Mouse (Mus musculus): ENCODE data around the gene Tubgcp6. TPM values are rescaled to one million over a fixed set of nuclear protein-coding genes. Genes with fewer than 3 reads are reported as not detected.
A peak's percentile ranks its signal among the peaks of the same experiment; 100 is the strongest.

Tubgcp6 gene
- polyA plus RNA-seq, 1 experiment from 2014 or later = 20.7 TPM

GRCm38 (mm10) chr15:89074613-89075477, 48.1 kb downstream of the Tubgcp6 start, which contains the start of gene Trabd:
Trabd (plus strand) TSS chr15:89075124.
- Histone ChIP-seq H3K9ac (peak within 1 kb of the TSS; percentile 94), H3K27ac (peak within 1 kb of the TSS; percentile 84), H3K4me3 (peak within 1 kb of the TSS; percentile 89), H3K36me3 (no peaks in the 10 kb centered on the region), H3K9me3 (no peaks in the 10 kb centered on the region), H3K4me2 (replicated peaks) (peak within 1 kb of the TSS; percentile 92), H3K27me3 (peaks cover 9% of the 10 kb centered on the region), H3K4me1 (peaks cover 33% of the 10 kb centered on the region)
- peak; percentile 10; the same call in 1 of the 2 replicates for ATAC-seq (ENCODE audit: insufficient number of reproducible peaks, insufficient read depth, low FRiP score, low TSS enrichment)
- 15% methylated on average over 11 of the region's 11 CpGs for WGBS

- no peak overlapping the region for H3K9ac ChIP-seq
- no peak overlapping the region for H3K27ac ChIP-seq
- no peak overlapping the region for H3K4me2 ChIP-seq (replicated peaks)
- H3K4me1 ChIP-seq = peaks cover 33% of the 10 kb centered on the region
- H3K9me3 ChIP-seq = no peaks in the 10 kb centered on the region
- WGBS = 74% methylated on average over 10 of the region's 10 CpGs
- peaks cover 17% of the 10 kb centered on the region for H3K27me3 ChIP-seq
- no peak overlapping the region for H3K4me3 ChIP-seq
- no peak for ATAC-seq (ENCODE audit: insufficient number of reproducible peaks, insufficient read depth, low FRiP score, low TSS enrichment)
- no peaks in the 10 kb centered on the region for H3K36me3 ChIP-seq
These were observed 48.8 kb downstream of the Tubgcp6 start for GRCm38 (mm10) chr15:89073993-89074603.

GRCm38 (mm10) chr15:89070606-89071005, 52.3 kb downstream of the Tubgcp6 start:
- Histone ChIP-seq H3K27me3 (peaks cover 52% of the 10 kb centered on the region), H3K36me3 (no peaks in the 10 kb centered on the region), H3K4me1 (peaks cover 17% of the 10 kb centered on the region), H3K9ac (no peak overlapping the region), H3K4me3 (no peak overlapping the region), H3K27ac (no peak overlapping the region), H3K4me2 (replicated peaks) (no peak overlapping the region), H3K9me3 (no peaks in the 10 kb centered on the region)
- no peak for ATAC-seq (ENCODE audit: insufficient number of reproducible peaks, insufficient read depth, low FRiP score, low TSS enrichment)
- whole genome bisulfite sequencing = 80% methylated on average over 24 of the region's 24 CpGs

- H3K27ac ChIP-seq = no peak overlapping the region
- no peak overlapping the region for H3K4me3 ChIP-seq
- peaks cover 55% of the 10 kb centered on the region for H3K27me3 ChIP-seq
- H3K4me2 ChIP-seq (replicated peaks) = no peak overlapping the region
- no peaks in the 10 kb centered on the region for H3K9me3 ChIP-seq
- H3K4me1 ChIP-seq = peaks cover 7% of the 10 kb centered on the region
- no peaks in the 10 kb centered on the region for H3K36me3 ChIP-seq
- H3K9ac ChIP-seq = no peak overlapping the region
- no peak for ATAC-seq (ENCODE audit: insufficient number of reproducible peaks, insufficient read depth, low FRiP score, low TSS enrichment)
- 72% methylated on average over 19 of the region's 19 CpGs for WGBS
These were observed 53.5 kb downstream of the Tubgcp6 start for GRCm38 (mm10) chr15:89069336-89069840.

- H3K9ac ChIP-seq = no peak overlapping the region
- H3K4me3 ChIP-seq = no peak overlapping the region
- H3K36me3 ChIP-seq = no peaks in the 10 kb centered on the region
- peaks cover 57% of the 10 kb centered on the region for H3K27me3 ChIP-seq
- no peak for ATAC-seq (ENCODE audit: insufficient number of reproducible peaks, insufficient read depth, low FRiP score, low TSS enrichment)
- 33% methylated on average over 26 of the region's 26 CpGs for WGBS
- H3K4me1 ChIP-seq = peaks cover 6% of the 10 kb centered on the region; the same call in 1 of the 2 replicates
- 0 out of 2 replicates have a peak overlapping the region, but pooled peaks have one; percentile 2 for H3K4me2 ChIP-seq (replicated peaks)
- no peak overlapping the region for H3K27ac ChIP-seq
- no peaks in the 10 kb centered on the region for H3K9me3 ChIP-seq
These were observed 54.7 kb downstream of the Tubgcp6 start for GRCm38 (mm10) chr15:89068226-89068625.

GRCm38 (mm10) chr15:89067609-89068008, 55.3 kb downstream of the Tubgcp6 start:
- peaks cover 6% of the 10 kb centered on the region; the same call in 1 of the 2 replicates for H3K4me1 ChIP-seq
- ATAC-seq (ENCODE audit: insufficient number of reproducible peaks, insufficient read depth, low FRiP score, low TSS enrichment) = no peak
- H3K27ac ChIP-seq = no peak overlapping the region
- H3K4me2 ChIP-seq (replicated peaks) = peak overlapping the region; percentile 21; the same call in 1 of the 2 replicates
- peaks cover 58% of the 10 kb centered on the region for H3K27me3 ChIP-seq
- no peaks in the 10 kb centered on the region for H3K36me3 ChIP-seq
- no peak overlapping the region for H3K9ac ChIP-seq
- no peaks in the 10 kb centered on the region for H3K9me3 ChIP-seq
- 32% methylated on average over 35 of the region's 35 CpGs for WGBS
- H3K4me3 ChIP-seq = 0 out of 2 replicates have a peak overlapping the region, but pooled peaks have one; percentile 2

- 88% methylated on average over 5 of the region's 5 CpGs for WGBS
- Histone ChIP-seq H3K27ac (no peak overlapping the region), H3K9ac (no peak overlapping the region), H3K4me2 (replicated peaks) (no peak overlapping the region), H3K9me3 (no peaks in the 10 kb centered on the region), H3K36me3 (no peaks in the 10 kb centered on the region), H3K27me3 (peaks cover 76% of the 10 kb centered on the region), H3K4me1 (peaks cover 6% of the 10 kb centered on the region; the same call in 1 of the 2 replicates), H3K4me3 (no peak overlapping the region)
- no peak for ATAC-seq (ENCODE audit: insufficient number of reproducible peaks, insufficient read depth, low FRiP score, low TSS enrichment)
These were observed 58.0 kb downstream of the Tubgcp6 start for GRCm38 (mm10) chr15:89064891-89065290.

GRCm38 (mm10) chr15:89063536-89063935, 59.4 kb downstream of the Tubgcp6 start:
- Histone ChIP-seq H3K27me3 (peaks cover 76% of the 10 kb centered on the region), H3K27ac (no peak overlapping the region), H3K4me1 (peaks cover 6% of the 10 kb centered on the region; the same call in 1 of the 2 replicates), H3K4me3 (no peak overlapping the region), H3K4me2 (replicated peaks) (no peak overlapping the region), H3K36me3 (no peaks in the 10 kb centered on the region), H3K9ac (no peak overlapping the region), H3K9me3 (no peaks in the 10 kb centered on the region)
- no peak for ATAC-seq (ENCODE audit: insufficient number of reproducible peaks, insufficient read depth, low FRiP score, low TSS enrichment)
- WGBS = 73% methylated on average over 6 of the region's 6 CpGs

GRCm38 (mm10) chr15:89063001-89063400, 59.9 kb downstream of the Tubgcp6 start:
- H3K27ac ChIP-seq = no peak overlapping the region
- no peak overlapping the region for H3K9ac ChIP-seq
- no peak for ATAC-seq (ENCODE audit: insufficient number of reproducible peaks, insufficient read depth, low FRiP score, low TSS enrichment)
- no peaks in the 10 kb centered on the region for H3K36me3 ChIP-seq
- no peak overlapping the region for H3K4me2 ChIP-seq (replicated peaks)
- peaks cover 76% of the 10 kb centered on the region for H3K27me3 ChIP-seq
- H3K4me1 ChIP-seq = peaks cover 6% of the 10 kb centered on the region; the same call in 1 of the 2 replicates
- no peak overlapping the region for H3K4me3 ChIP-seq
- 78% methylated on average over 7 of the region's 7 CpGs for WGBS
- H3K9me3 ChIP-seq = no peaks in the 10 kb centered on the region

GRCm38 (mm10) chr15:89062518-89062910, 60.4 kb downstream of the Tubgcp6 start:
- Histone ChIP-seq H3K27ac (no peak overlapping the region), H3K36me3 (no peaks in the 10 kb centered on the region), H3K4me3 (no peak overlapping the region), H3K4me2 (replicated peaks) (no peak overlapping the region), H3K27me3 (peaks cover 71% of the 10 kb centered on the region), H3K9me3 (no peaks in the 10 kb centered on the region), H3K9ac (no peak overlapping the region), H3K4me1 (peaks cover 2% of the 10 kb centered on the region; the same call in 1 of the 2 replicates)
- no peak for ATAC-seq (ENCODE audit: insufficient number of reproducible peaks, insufficient read depth, low FRiP score, low TSS enrichment)
- WGBS = 81% methylated on average over 5 of the region's 5 CpGs

- H3K4me2 ChIP-seq (replicated peaks) = no peak overlapping the region
- H3K4me3 ChIP-seq = no peak overlapping the region
- no peaks in the 10 kb centered on the region for H3K4me1 ChIP-seq
- ATAC-seq (ENCODE audit: insufficient number of reproducible peaks, insufficient read depth, low FRiP score, low TSS enrichment) = no peak
- H3K9me3 ChIP-seq = no peaks in the 10 kb centered on the region
- no peak overlapping the region for H3K27ac ChIP-seq
- H3K27me3 ChIP-seq = peaks cover 68% of the 10 kb centered on the region
- H3K9ac ChIP-seq = no peak overlapping the region
- no peaks in the 10 kb centered on the region for H3K36me3 ChIP-seq
- WGBS = 84% methylated on average over 6 of the region's 6 CpGs
These were observed 61.0 kb downstream of the Tubgcp6 start for GRCm38 (mm10) chr15:89061761-89062517.

Data from embryonic facial prominence, embryonic 12.5 days (tissue).